Mouse (Mus musculus) midbrain, embryonic 15.5 days (tissue): Measurements from ENCODE around the gene Mdm2. TPM values are rescaled to one million over a fixed set of nuclear protein-coding genes. Genes with fewer than 3 reads are reported as not detected.

Experiments used
- ATAC-seq: fragments of 200-750 bp; cut with Nextera tagmentation; replicated peaks from 2 replicates; pipeline ENCODE4 v1.8.0; 2017; ENCODE audit warnings: moderate TSS enrichment
- H3K27ac ChIP-seq: fragments of 300-500 bp; sonication (generic); 2 replicates; pipeline ENCODE4 v1.5.1; 2015; ENCODE audit warnings: mild to moderate bottlenecking, inconsistent platforms
- H3K27me3 ChIP-seq: fragments of 300-500 bp; sonication (generic); replicated peaks from 2 replicates; pipeline ENCODE4 v1.6.1; 2015; ENCODE audit warnings: inconsistent platforms
- H3K36me3 ChIP-seq: fragments of 300-500 bp; sonication (generic); replicated peaks from 2 replicates; pipeline ENCODE4 v1.6.1; 2015; ENCODE audit warnings: inconsistent platforms
- H3K4me1 ChIP-seq: fragments of 300-500 bp; sonication (generic); 2 replicates; pipeline ENCODE4 v1.6.1; 2015; ENCODE audit warnings: inconsistent platforms
- H3K4me2 ChIP-seq: fragments of 300-500 bp; sonication (generic); 2 replicates; pipeline ENCODE4 v1.6.1; 2015; ENCODE audit warnings: inconsistent platforms, mild to moderate bottlenecking, moderate library complexity
- H3K4me3 ChIP-seq: fragments of 300-500 bp; sonication (generic); 2 replicates; pipeline ENCODE4 v1.5.1; 2015; ENCODE audit warnings: mild to moderate bottlenecking, inconsistent platforms
- H3K9ac ChIP-seq: fragments of 300-500 bp; sonication (generic); 2 replicates; pipeline ENCODE4 v1.6.1; 2015; ENCODE audit warnings: mild to moderate bottlenecking, inconsistent platforms
- H3K9me3 ChIP-seq: fragments of 300-500 bp; sonication (generic); 2 replicates; pipeline ENCODE4 v1.6.1; 2016; ENCODE audit warnings: inconsistent platforms
- WGBS: fragments of 180-500 bp; shearing (Covaris S2); methylation state at CpG from one replicate; pipeline ENCODE4 v1.1.7; 2015; ENCODE audit warnings: mixed read lengths; 5-methylcytosine and 5-hydroxymethylcytosine counted together
- polyA plus RNA-seq: library from polyadenylated mRNA; unstranded; fragments of >200 nt; fragmentation: Nextera tagmentation; extraction: Ambion mirVana; gene quantifications from 2 replicates; pipeline ENCODE4 v1.2.1, GENCODE M21; 2015

Mdm2 gene
- polyA plus RNA-seq, 1 experiment from 2014 or later: 58.2 TPM

DNA sequence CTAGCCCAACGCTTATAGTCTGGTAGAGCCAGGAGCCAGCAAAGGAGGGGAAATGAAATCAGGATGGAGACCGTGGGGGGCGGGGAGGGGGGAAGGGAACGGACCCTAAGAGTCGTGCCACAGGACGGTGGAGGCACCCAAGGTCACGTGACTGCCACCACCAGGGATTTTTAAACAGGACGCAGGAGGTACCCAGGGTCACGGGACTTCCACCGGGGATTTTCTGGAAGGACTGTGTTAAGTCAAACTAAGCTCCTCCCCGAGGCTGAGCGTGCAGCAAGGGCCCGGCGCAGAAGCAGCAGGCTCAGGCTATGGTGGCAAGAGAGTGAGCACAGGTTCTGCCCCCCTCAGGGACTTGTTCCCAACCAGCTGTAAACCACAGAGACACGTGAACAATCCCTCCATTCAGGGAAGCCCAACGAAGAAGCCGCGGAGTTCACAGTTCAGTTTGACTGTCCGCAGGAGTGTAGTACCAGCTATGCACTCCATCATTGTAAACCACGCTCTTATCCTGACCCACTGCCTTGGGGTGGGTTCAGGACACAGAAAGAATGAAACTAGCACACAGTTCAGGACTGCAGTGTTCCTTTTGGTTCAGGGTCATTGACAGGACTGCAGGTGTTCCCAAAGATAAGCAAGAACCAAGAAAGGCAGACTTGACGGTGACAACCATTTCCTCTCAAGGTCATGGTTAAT, 70.5 kb downstream of the Mdm2 start:
- H3K9me3 ChIP-seq: no peaks in the 10 kb centered on the region
- no peak for ATAC-seq
- no peak overlapping the region for H3K4me2 ChIP-seq
- H3K27me3 ChIP-seq: no peaks in the 10 kb centered on the region
- H3K4me1 ChIP-seq: no peaks in the 10 kb centered on the region
- no peak overlapping the region for H3K9ac ChIP-seq
- 64% methylated on average over 21 of the region's 21 CpGs for WGBS
- H3K4me3 ChIP-seq: no peak overlapping the region
- H3K27ac ChIP-seq: no peak overlapping the region
- no peaks in the 10 kb centered on the region for H3K36me3 ChIP-seq

DNA sequence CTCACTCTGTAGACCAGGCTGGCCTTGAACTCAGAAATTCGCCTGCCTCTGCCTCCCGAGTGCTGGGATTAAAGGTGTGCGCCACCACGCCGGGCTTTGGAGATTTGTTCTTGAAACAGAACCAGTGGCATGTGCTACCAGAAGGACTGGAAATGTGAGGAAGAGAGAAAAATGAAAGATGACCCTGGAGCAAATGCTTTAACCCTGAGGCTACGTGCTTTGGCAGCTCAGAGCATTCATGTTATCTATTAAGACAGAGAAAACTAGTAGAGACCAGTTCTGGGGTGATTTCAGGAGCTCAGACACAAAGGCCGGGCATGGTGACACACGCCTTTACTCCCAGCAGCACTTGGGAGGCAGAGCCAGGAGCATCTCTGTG, 71.3 kb downstream of the Mdm2 start:
- Histone ChIP-seq H3K4me1 (no peaks in the 10 kb centered on the region), H3K36me3 (no peaks in the 10 kb centered on the region), H3K9ac (no peak overlapping the region), H3K9me3 (no peaks in the 10 kb centered on the region), H3K27me3 (no peaks in the 10 kb centered on the region), H3K4me3 (no peak overlapping the region), H3K4me2 (no peak overlapping the region), H3K27ac (no peak overlapping the region)
- no peak for ATAC-seq
- WGBS: 94% methylated on average over 8 of the region's 8 CpGs

Other genes starting within 250 kb of the Mdm2 start
- 5.9 and 7.1 TPM in 2 replicates for gene Cpm, start 81.3 kb downstream of the Mdm2 start, polyA plus RNA-seq
- gene Slc35e3, start 35.6 kb upstream of the Mdm2 start, polyA plus RNA-seq: 34.4 and 37.1 TPM in 2 replicates
- 33.7 and 34.7 TPM in 2 replicates for gene Nup107, start 81.9 kb upstream of the Mdm2 start, polyA plus RNA-seq
- gene Rap1b, start 135.3 kb upstream of the Mdm2 start, polyA plus RNA-seq: 166 and 168 TPM in 2 replicates